Mouse (Mus musculus) cerebellum, postnatal 25 days (tissue): ENCODE results near the gene Fbrs.
A peak's percentile ranks its signal among the peaks of the same experiment; 100 is the strongest.
"Not testable (repeated sequence)": the region's sequence is repeated elsewhere in the genome, so short reads cannot be mapped to it uniquely, and the experiment has no call there.

ENCODE experiments used
- DNase-seq, 2 experiments: peaks; one replicate each; pipeline ENCODE4 v3.0.0; 2021; ENCODE audit warnings: mixed read lengths in 2 of 2

The Fbrs gene

DNA sequence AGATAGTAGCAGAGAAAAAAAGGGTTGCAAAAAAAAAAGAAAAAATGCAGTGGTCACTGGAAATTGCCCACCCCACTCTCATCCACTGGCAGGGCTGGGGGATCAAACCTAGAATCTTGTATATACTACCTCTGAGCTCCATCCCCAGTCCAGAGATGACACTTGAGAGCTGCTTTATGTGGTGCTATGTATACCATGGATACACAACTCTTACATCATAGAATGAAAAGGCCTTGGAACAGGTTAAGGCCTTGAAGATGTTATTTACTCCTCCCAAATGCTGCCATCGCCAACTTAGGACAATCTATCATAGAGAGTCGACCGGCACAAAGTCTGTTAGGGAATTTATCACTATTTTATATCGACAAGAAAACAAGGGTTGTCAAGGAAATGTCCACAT, 2.1 kb upstream of the Fbrs start:
- DNase-seq, result no peak

- DNase-seq, result peak; percentile 99
Observed at GRCm38 (mm10) chr7:127477687-127478634, 1.0 kb upstream of the Fbrs start.

GRCm38 (mm10) chr7:127479318-127480225, 573 bp downstream of the Fbrs start:
- peak in 1 of 2 experiments; percentile 52 for DNase-seq

- no peak for DNase-seq
Observed at GRCm38 (mm10) chr7:127480321-127480720, 1.3 kb downstream of the Fbrs start.

GRCm38 (mm10) chr7:127485416-127485815, 6.4 kb downstream of the Fbrs start:
- DNase-seq, result peak; percentile 63 to 75

DNA sequence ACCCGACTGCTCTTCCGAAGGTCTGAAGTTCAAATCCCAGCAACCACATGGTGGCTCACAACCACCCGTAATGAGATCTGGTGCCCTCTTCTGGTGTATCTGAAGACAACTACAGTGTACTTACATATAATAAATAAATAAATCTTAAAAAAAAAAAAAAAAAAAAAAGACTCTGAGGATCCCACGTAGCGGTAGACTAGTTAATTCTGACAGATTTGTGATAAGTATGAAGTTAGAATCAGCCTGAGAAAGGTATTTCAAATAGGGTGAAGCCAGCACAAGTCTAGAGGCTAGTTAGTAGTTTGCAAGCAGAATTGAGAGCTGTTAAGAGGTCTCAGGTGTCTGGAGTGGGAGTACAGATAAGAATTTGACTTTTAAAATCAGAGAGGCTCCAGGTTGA, 9.4 kb downstream of the Fbrs start:
- not testable (repeated sequence) for DNase-seq

DNA sequence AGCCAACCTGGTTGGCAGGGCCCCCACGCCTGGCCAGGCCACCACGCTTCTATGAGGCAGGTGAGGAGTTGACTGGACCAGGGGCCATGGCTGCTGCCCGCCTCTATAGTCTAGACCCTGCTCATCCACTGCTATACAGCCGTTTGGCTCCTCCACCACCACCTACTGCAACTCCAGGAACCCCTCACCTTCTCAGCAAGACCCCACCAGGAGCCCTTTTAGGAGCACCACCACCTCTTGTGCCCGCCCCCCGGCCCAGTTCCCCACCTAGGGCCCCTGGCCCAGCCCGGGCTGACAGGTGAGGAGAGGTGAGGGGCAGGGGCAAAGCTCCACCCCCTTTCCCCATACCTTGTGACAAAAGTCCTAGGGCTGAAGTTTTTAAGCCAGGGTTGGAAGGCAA, 11.0 kb downstream of the Fbrs start:
- no peak for DNase-seq

GRCm38 (mm10) chr7:127491846-127492245, 12.8 kb downstream of the Fbrs start:
- DNase-seq, result no peak

DNA sequence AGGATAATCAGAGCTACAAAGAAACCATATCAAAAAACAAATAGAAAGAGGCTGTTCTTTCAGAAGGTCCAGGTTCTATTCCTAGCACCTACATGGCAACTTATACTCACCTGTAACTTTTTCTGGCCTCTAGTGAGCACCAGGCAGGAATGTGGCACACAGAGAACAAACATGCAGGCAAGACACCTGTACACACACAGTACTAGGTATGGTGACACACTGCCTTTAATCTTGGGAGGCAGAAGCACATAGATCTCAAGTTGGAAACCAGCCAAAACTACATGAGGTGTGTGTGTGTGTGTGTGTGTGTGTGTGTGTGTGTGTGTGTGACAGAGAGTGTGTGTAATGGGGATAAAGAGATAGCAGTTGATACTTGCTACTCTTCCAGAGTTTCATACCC, 15.6 kb downstream of the Fbrs start:
- DNase-seq, result no peak

- no peak for DNase-seq
Observed at GRCm38 (mm10) chr7:127497382-127497781, 18.4 kb downstream of the Fbrs start.

GRCm38 (mm10) chr7:127498407-127498806, 19.4 kb downstream of the Fbrs start:
- DNase-seq, result peak; percentile 43 to 69

DNA sequence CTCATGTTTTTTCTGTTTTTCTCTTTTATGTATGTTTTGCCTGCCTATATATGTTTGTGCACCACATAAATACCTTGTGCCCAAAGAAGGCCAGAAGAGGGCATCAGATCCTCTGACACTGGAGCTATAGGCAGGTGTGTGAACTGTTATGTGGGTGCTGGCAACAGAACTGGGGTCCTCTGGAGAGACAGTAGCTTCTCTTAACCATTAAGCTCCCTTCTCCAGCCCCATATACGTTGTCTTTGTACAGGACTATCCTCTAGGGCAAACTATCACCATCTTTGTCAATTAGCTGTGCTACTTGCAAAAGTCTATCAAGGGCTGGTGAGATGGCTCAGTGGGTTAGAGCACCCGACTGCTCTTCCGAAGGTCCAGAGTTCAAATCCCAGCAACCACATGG, 29.3 kb downstream of the Fbrs start:
- no peak for DNase-seq

DNA sequence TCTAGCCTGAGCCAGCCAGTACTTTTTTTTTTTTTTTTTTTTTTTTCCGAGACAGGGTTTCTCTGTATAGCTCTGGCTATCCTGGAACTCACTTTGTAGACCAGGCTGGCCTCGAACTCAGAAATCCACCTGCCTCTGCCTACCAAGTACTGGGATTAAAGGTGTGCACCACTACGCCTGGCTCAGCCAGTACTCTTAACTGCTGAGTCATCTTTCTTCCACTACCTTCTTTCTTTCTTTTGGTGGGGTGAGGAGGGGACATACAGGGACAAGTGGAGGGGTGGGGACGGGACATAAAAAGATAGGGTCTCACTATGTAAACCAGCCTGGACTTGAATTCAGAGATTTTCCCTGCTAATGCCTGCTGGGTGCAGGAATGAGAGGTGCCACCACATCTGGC, 30.8 kb downstream of the Fbrs start:
- DNase-seq, result not testable (repeated sequence)

- DNase-seq, result peak in 1 of 2 experiments; percentile 38
Observed at GRCm38 (mm10) chr7:127511241-127511640, 32.2 kb downstream of the Fbrs start.

GRCm38 (mm10) chr7:127511808-127512230, 32.8 kb downstream of the Fbrs start, which contains the start of gene Srcap:
TSS of gene Srcap (plus strand) at chr7:127511983.
- DNase-seq, result peak in 1 of 2 experiments; percentile 97

DNA sequence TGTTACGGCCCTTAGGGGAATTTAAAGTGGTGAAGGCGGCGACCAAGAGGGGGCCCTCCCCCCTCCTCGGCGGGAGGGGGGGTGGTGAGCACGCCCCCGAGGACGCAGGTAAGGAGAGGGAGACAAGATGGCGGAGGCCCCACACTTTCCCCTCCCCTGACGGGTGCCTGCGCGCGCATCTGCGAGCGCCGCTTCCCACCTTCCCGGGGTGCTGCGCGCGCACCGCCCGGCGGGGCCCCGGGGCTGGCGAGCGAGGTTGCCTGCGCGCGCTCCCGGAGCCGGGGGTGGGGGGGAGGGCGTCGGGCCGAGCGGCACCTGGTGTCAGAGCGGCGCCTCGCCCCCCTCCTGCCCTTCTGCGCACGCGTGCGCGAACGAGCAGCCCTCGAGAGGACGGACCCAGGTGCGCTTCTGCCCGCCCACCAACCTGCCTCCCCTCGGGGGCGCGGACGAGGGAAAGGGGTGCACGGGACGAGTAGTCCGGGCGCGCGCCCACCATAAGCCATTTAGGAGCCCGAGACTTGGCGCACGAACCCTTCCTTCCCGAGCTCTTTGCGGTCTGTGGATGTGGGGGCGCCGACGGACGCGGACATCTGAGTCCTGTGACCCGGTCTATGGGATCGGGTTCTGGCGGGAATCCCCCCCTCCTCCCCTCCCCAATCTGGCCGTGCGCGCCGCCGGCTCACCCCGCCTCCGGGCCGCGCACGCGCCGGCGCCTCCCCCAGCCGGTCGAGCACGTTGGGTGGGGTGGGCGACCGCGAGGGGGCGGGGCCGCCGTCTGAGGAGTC, 33.4 kb downstream of the Fbrs start:
- peak; percentile 93 to 94 for DNase-seq

- DNase-seq, result peak in 1 of 2 experiments; percentile 26
Observed at GRCm38 (mm10) chr7:127513016-127513390, 34.0 kb downstream of the Fbrs start.

- no peak for DNase-seq
Observed at GRCm38 (mm10) chr7:127513781-127514180, 34.8 kb downstream of the Fbrs start.

DNA sequence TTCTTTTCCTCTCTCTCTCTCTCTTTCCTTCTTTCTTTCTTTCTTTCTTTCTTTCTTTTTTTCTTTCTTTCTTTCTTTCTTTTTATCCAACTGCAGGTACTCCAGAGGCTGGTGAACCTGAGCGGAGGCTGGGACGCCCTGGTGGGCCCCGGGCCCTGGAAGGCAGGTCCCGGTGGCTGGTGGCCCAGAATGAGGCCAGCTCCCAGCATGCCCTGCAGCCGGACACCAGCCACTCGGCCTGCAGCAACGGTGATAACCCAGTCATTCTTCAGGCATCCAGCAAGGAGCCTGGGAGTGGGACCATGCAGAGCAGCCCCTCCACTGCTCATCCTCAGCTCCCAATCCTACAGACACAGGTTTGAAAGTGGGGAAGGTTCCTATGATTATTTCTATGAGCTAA, 36.8 kb downstream of the Fbrs start:
- peak; percentile 57 to 74 for DNase-seq

- DNase-seq, result no peak
Observed at GRCm38 (mm10) chr7:127516344-127516743, 37.3 kb downstream of the Fbrs start.

DNA sequence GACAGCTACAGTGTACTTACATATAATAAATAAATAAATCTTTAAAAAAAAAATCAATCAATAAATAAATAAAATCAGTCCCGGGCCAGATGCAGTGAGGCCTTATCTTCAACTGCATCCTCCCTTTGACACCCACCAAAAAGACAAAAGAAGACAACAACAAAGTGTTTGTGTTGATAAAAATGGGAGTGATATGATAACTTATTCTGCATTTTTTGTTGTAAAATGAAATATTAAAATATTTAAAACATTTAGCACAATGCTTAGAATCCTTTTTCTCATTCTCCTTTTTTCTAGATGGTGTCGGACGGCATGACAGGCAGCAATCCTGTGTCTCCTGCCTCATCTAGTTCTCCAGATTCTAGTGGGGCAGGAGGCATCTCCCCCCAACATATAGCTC, 40.3 kb downstream of the Fbrs start, which contains the start of gene Gm42715:
Gene Gm42715, plus strand, starts transcription at position 301 of the 400 bp plus-strand sequence.
- DNase-seq, result no peak
